Mouse (Mus musculus) v-Abl transformed pro-B cells (cell line): ENCODE measurements around the gene Jmjd8.

Experiments used
- in situ Hi-C, 2 experiments: fragments of 400-800 bp; cut with MboI; formaldehyde crosslinking; loops; one replicate each; pipeline ENCODE4 v1.15.1; 2025; ENCODE audit not compliant: unreplicated experiment in 2 of 2

Gene Jmjd8

GRCm38 (mm10) chr17:25828712-25829557 lies at the start of gene Jmjd8:
Gene Jmjd8 (plus strand): TSS chr17:25828867.
- in situ Hi-C loops = no loop called here

- in situ Hi-C loops = no loop called here
Observed at GRCm38 (mm10) chr17:25781339-25781738, 47.3 kb upstream of the Jmjd8 start.

GRCm38 (mm10) chr17:25783086-25783485 lies 45.6 kb upstream of the Jmjd8 start:
- in situ Hi-C loops = no loop called here

GRCm38 (mm10) chr17:25783861-25784574 lies 44.6 kb upstream of the Jmjd8 start:
- in situ Hi-C loops = no loop called here

GRCm38 (mm10) chr17:25785281-25785745 lies 43.4 kb upstream of the Jmjd8 start, which contains the start of gene Haghl:
Gene Haghl (minus strand): TSS chr17:25785673.
- in situ Hi-C loops = no loop called here

GRCm38 (mm10) chr17:25786280-25786679 lies 42.4 kb upstream of the Jmjd8 start, which contains the start of gene Ccdc78:
Gene Ccdc78 (plus strand): TSS chr17:25786580.
- in situ Hi-C loops = no loop called here

- in situ Hi-C loops = no loop called here
Observed at GRCm38 (mm10) chr17:25786781-25787504, 41.7 kb upstream of the Jmjd8 start.

- in situ Hi-C loops = no loop called here
Observed at GRCm38 (mm10) chr17:25791320-25791842, 37.3 kb upstream of the Jmjd8 start.

- in situ Hi-C loops = no loop called here
Observed at GRCm38 (mm10) chr17:25791843-25792527, 36.7 kb upstream of the Jmjd8 start.

GRCm38 (mm10) chr17:25792615-25793014 lies 36.1 kb upstream of the Jmjd8 start, which contains the start of gene Fam173a:
Gene Fam173a (minus strand): TSS chr17:25792901.
- in situ Hi-C loops = no loop called here

- in situ Hi-C loops = no loop called here
Observed at GRCm38 (mm10) chr17:25794197-25794596, 34.5 kb upstream of the Jmjd8 start.

- in situ Hi-C loops = no loop called here
Observed at GRCm38 (mm10) chr17:25794998-25795397, 33.7 kb upstream of the Jmjd8 start.

GRCm38 (mm10) chr17:25795609-25796092 lies 33.0 kb upstream of the Jmjd8 start, which contains the start of gene AC134908.4:
Gene AC134908.4 (minus strand): TSS chr17:25795659.
- in situ Hi-C loops = no loop called here

- in situ Hi-C loops = no loop called here
Observed at GRCm38 (mm10) chr17:25796211-25796771, 32.4 kb upstream of the Jmjd8 start.

GRCm38 (mm10) chr17:25796951-25797369 lies 31.7 kb upstream of the Jmjd8 start, which contains the start of gene Metrn:
Gene Metrn (minus strand): TSS chr17:25797136.
- in situ Hi-C loops = no loop called here

- in situ Hi-C loops = loop anchor here (5.0 kb wide), 2 partner anchors 34 to 69 kb away; no protein-coding TSS in a partner anchor
Observed at GRCm38 (mm10) chr17:25801029-25801428, 27.6 kb upstream of the Jmjd8 start.

- in situ Hi-C loops = loop anchor here (5.0 kb wide), 2 partner anchors 36 to 71 kb away; no protein-coding TSS in a partner anchor
Observed at GRCm38 (mm10) chr17:25802825-25803517, 25.7 kb upstream of the Jmjd8 start.

GRCm38 (mm10) chr17:25806507-25806906 lies 22.2 kb upstream of the Jmjd8 start:
- in situ Hi-C loops = no loop called here
